Mouse (Mus musculus) lung, adult 2 months (tissue): Measurements from ENCODE around the gene Aox2.

Experiments
- CTCF ChIP-seq: fragments of 200-500 bp; IDR thresholded peaks from 2 replicates; pipeline ENCODE4 v1.5.1; 2011; ENCODE audit warnings: mild to moderate bottlenecking, low read length, control low read depth; ENCODE audit not compliant: insufficient read depth
- POLR2A ChIP-seq: fragments of 200-500 bp; IDR thresholded peaks from 2 replicates; pipeline ENCODE4 v1.6.1; 2011; ENCODE audit warnings: low read depth, mild to moderate bottlenecking, control low read depth, low read length, borderline replicate concordance; ENCODE audit errors: extremely low read depth

DNA sequence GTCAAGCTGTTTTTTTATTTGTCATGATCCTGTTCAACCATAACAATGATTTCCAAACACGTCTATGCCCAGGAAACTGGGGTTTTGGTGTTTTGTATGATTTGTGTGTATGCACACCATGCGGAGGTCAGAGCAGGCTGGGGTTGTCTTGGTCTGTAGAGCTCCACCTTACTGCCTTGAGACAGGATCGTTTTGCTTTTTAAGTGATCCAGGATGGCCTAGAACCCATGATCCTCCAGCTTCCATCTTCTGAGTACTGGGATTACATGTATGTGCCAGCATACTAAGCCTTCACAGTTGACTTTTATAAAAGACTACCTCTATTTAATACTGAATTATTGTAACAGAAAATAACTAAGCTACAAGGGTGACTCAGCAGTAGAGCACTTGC, 132.1 kb downstream of the Aox2 start:
- TF ChIP-seq CTCF, result no peak
- TF ChIP-seq POLR2A, result no peak
